32 mouse cellular contexts compared by ENCODE assay signal in the genomic region with DNA sequence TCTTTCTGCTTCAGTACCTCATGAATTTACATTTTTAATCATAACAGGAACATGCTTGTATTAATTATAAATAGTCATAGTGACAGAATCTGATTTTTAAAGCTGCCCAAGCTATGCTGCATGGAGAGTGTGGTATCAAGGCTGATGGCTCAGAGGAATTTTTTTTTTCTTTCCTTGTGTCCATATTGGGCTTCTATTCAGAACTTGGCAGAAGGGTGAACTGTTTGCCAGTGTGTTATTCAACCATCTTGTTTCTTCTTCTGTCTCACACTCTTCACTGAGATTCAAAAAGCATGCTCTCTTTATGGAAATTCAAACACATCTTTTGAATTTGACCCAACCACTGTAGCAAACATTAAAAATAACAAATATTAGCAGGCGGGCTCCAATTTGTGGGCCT.
DNase-seq lines count a peak whose midpoint lies in the region; ATAC-seq lines count a peak whose summit lies in the region.
"Had no signal": no experiment of that assay in that cellular context is flagged by ENCODE, and none has a peak within 500 bp of the region (broad histone marks: within the 10 kb centered on the region; RNA-seq: fewer than 3 reads in every experiment).

No protein-coding gene starts in this region.

- H3K4me2 ChIP-seq in forebrain, embryonic 15.5 days (replicated peaks): no peak overlapping the region
- H3K4me2 ChIP-seq in forebrain, embryonic 13.5 days: no peak overlapping the region
- no peak overlapping the region for H3K4me2 ChIP-seq in midbrain, embryonic 16.5 days (ENCODE audit: low read length)
- no peak overlapping the region for H3K4me2 ChIP-seq in midbrain, embryonic 13.5 days (replicated peaks)
- H3K4me2 ChIP-seq: embryonic facial prominence, embryonic 13.5 days; heart, embryonic 13.5 days; hindbrain, embryonic 14.5 days had no signal

- H3K9me3 ChIP-seq in forebrain, embryonic 15.5 days: no peaks in the 10 kb centered on the region
- H3K9me3 ChIP-seq in forebrain, embryonic 13.5 days (replicated peaks): no peaks in the 10 kb centered on the region
- no peaks in the 10 kb centered on the region for H3K9me3 ChIP-seq in midbrain, embryonic 16.5 days (replicated peaks; ENCODE audit: control insufficient read depth, low read length, poor library complexity, severe bottlenecking)
- H3K9me3 ChIP-seq in midbrain, embryonic 13.5 days: no peaks in the 10 kb centered on the region
- H3K9me3 ChIP-seq: embryonic facial prominence, embryonic 10.5 days; embryonic facial prominence, embryonic 13.5 days; G1E; heart, embryonic 10.5 days; heart, embryonic 13.5 days had no signal

- no peak overlapping the region for H3K4me3 ChIP-seq in forebrain, embryonic 15.5 days
- no peak overlapping the region for H3K4me3 ChIP-seq in forebrain, embryonic 13.5 days
- H3K4me3 ChIP-seq in midbrain, embryonic 16.5 days (ENCODE audit: low read depth, low read length): no peak overlapping the region
- no peak overlapping the region for H3K4me3 ChIP-seq in midbrain, embryonic 13.5 days (replicated peaks)
- H3K4me3 ChIP-seq: embryonic facial prominence, embryonic 10.5 days; embryonic facial prominence, embryonic 13.5 days; erythroblast, embryonic 14.5 days; heart, adult 2 months; heart, embryonic 10.5 days; heart, embryonic 13.5 days had no signal

- no peak for DNase-seq in frontal cortex, postnatal 36 days (ENCODE audit: low spot score in 2 of 2)
- DNase-seq in left cerebral cortex, adult 18-20 months (ENCODE audit: low spot score in 2 of 2): no peak
- DNase-seq: adrenal gland, postnatal 10 days; adrenal gland, postnatal 36 days; B cell, adult 2 months; cerebellum, adult 11 months; cerebellum, adult 2 months; cerebellum, postnatal 10 days; cerebellum, postnatal 36 days; embryo, embryonic 11 days; gastrocnemius, postnatal 10 days; gastrocnemius, postnatal 36 days; heart, adult 2 months; heart, postnatal 14 days; heart, postnatal 4 days had no signal

- H3K9ac ChIP-seq in forebrain, embryonic 15.5 days (replicated peaks): no peak overlapping the region
- no peak overlapping the region for H3K9ac ChIP-seq in forebrain, embryonic 13.5 days
- H3K9ac ChIP-seq in midbrain, embryonic 16.5 days (ENCODE audit: low read depth, low read length): no peak overlapping the region
- no peak overlapping the region for H3K9ac ChIP-seq in midbrain, embryonic 13.5 days (replicated peaks)
- H3K9ac ChIP-seq: embryonic facial prominence, embryonic 13.5 days; heart, embryonic 13.5 days; hindbrain, embryonic 14.5 days had no signal

- H3K27ac ChIP-seq in forebrain, embryonic 15.5 days (replicated peaks): peak overlapping the region; percentile 33; the same call in 1 of the 2 replicates
- H3K27ac ChIP-seq in forebrain, embryonic 13.5 days: no peak overlapping the region
- 0 out of 2 replicates have a peak overlapping the region, but pooled peaks have one; percentile 4 for H3K27ac ChIP-seq in midbrain, embryonic 16.5 days (ENCODE audit: low read length)
- H3K27ac ChIP-seq in midbrain, embryonic 13.5 days: no peak overlapping the region
- H3K27ac ChIP-seq: embryonic facial prominence, embryonic 10.5 days; embryonic facial prominence, embryonic 13.5 days; heart, adult 2 months; heart, embryonic 10.5 days; heart, embryonic 13.5 days; hindbrain, embryonic 14.5 days; hindbrain, postnatal 0 days had no signal

- H3K27me3 ChIP-seq in forebrain, embryonic 15.5 days: no peaks in the 10 kb centered on the region
- no peaks in the 10 kb centered on the region for H3K27me3 ChIP-seq in forebrain, embryonic 13.5 days
- H3K27me3 ChIP-seq in midbrain, embryonic 16.5 days (ENCODE audit: control insufficient read depth, insufficient read depth, low read depth, low read length): no peaks in the 10 kb centered on the region
- H3K27me3 ChIP-seq in midbrain, embryonic 13.5 days: no peaks in the 10 kb centered on the region
- H3K27me3 ChIP-seq: CH12.LX; embryonic facial prominence, embryonic 13.5 days; heart, embryonic 13.5 days had no signal

- 78% methylated on average over 1 of the region's 1 CpGs for WGBS in forebrain, embryonic 15.5 days
- WGBS in forebrain, embryonic 13.5 days: 98% methylated on average over 1 of the region's 1 CpGs
- 77% methylated on average over 1 of the region's 1 CpGs for WGBS in midbrain, embryonic 16.5 days
- WGBS in midbrain, embryonic 13.5 days: 83% methylated on average over 1 of the region's 1 CpGs

- peak; percentile 53; the same call in 1 of the 2 replicates for ATAC-seq in forebrain, embryonic 15.5 days (replicated peaks)
- no peak for ATAC-seq in forebrain, embryonic 13.5 days
- peak; percentile 85 for ATAC-seq in frontal cortex, adult (ENCODE audit: low TSS enrichment)
- no peak for ATAC-seq in midbrain, embryonic 16.5 days
- no peak for ATAC-seq in midbrain, embryonic 13.5 days
- ATAC-seq: hindbrain, postnatal 0 days; inflammation-experienced regulatory T-cells, adult 6 months; intestine, embryonic 16.5 days; Patski had no signal

- H3K36me3 ChIP-seq in forebrain, embryonic 15.5 days: no peaks in the 10 kb centered on the region
- no peaks in the 10 kb centered on the region for H3K36me3 ChIP-seq in forebrain, embryonic 13.5 days (ENCODE audit: poor library complexity, severe bottlenecking)
- no peaks in the 10 kb centered on the region for H3K36me3 ChIP-seq in midbrain, embryonic 16.5 days (ENCODE audit: control insufficient read depth, insufficient read depth, low read length)
- H3K36me3 ChIP-seq in midbrain, embryonic 13.5 days: no peaks in the 10 kb centered on the region
- H3K36me3 ChIP-seq: embryonic facial prominence, embryonic 10.5 days; embryonic facial prominence, embryonic 13.5 days; G1E; heart, embryonic 10.5 days; heart, embryonic 13.5 days had no signal

- H3K4me1 ChIP-seq in forebrain, embryonic 15.5 days: no peaks in the 10 kb centered on the region
- no peaks in the 10 kb centered on the region for H3K4me1 ChIP-seq in forebrain, embryonic 13.5 days
- no peaks in the 10 kb centered on the region for H3K4me1 ChIP-seq in midbrain, embryonic 16.5 days (ENCODE audit: control insufficient read depth, insufficient read depth, low read length)
- H3K4me1 ChIP-seq in midbrain, embryonic 13.5 days (replicated peaks): no peaks in the 10 kb centered on the region
- H3K4me1 ChIP-seq: embryonic facial prominence, embryonic 10.5 days; embryonic facial prominence, embryonic 13.5 days; heart, embryonic 10.5 days; heart, embryonic 13.5 days had no signal

Comparison
In these comparisons a context has a peak if more than half of its experiments do, and no peak if none do; other contexts are left out.
1. ATAC-seq: peak in forebrain, embryonic 15.5 days (single experiment) and frontal cortex, adult (single experiment); none in forebrain, embryonic 13.5 days (single experiment), midbrain, embryonic 16.5 days (single experiment) and midbrain, embryonic 13.5 days (single experiment).
2. H3K27ac ChIP-seq: peak in forebrain, embryonic 15.5 days (single experiment) and midbrain, embryonic 16.5 days (single experiment); none in forebrain, embryonic 13.5 days (single experiment) and midbrain, embryonic 13.5 days (single experiment).